In genomic region chr16:95506051-95506450, GRCm38 (mm10) we compare ENCODE assay signal across 28 mouse cellular contexts.
"Had no signal": no experiment of that assay in that cellular context is flagged by ENCODE, and none has a peak within 500 bp of the region (broad histone marks: within the 10 kb centered on the region; RNA-seq: fewer than 3 reads in every experiment).

No protein-coding gene starts in this region.

- H3K9ac ChIP-seq: embryonic facial prominence, embryonic 12.5 days; embryonic facial prominence, embryonic 13.5 days; embryonic facial prominence, embryonic 15.5 days; forebrain, embryonic 12.5 days; forebrain, embryonic 13.5 days; forebrain, embryonic 15.5 days; forebrain, postnatal 0 days had no signal

- H3K27me3 ChIP-seq: embryonic facial prominence, embryonic 12.5 days; embryonic facial prominence, embryonic 15.5 days; forebrain, embryonic 12.5 days; forebrain, embryonic 13.5 days; forebrain, embryonic 15.5 days had no signal

- ATAC-seq: forebrain, embryonic 13.5 days; forebrain, embryonic 14.5 days; forebrain, embryonic 15.5 days; forebrain, embryonic 16.5 days; forebrain, postnatal 0 days had no signal

- H3K27ac ChIP-seq: embryonic facial prominence, embryonic 10.5 days; embryonic facial prominence, embryonic 12.5 days; embryonic facial prominence, embryonic 13.5 days; embryonic facial prominence, embryonic 15.5 days; forebrain, embryonic 10.5 days; forebrain, embryonic 12.5 days; forebrain, embryonic 13.5 days; forebrain, embryonic 15.5 days; gastrocnemius, adult 2 months; heart, adult 2 months had no signal

- H3K36me3 ChIP-seq: embryonic facial prominence, embryonic 10.5 days; embryonic facial prominence, embryonic 12.5 days; embryonic facial prominence, embryonic 13.5 days; embryonic facial prominence, embryonic 15.5 days; forebrain, embryonic 10.5 days; forebrain, embryonic 12.5 days; forebrain, embryonic 15.5 days had no signal

- H3K9me3 ChIP-seq: embryonic facial prominence, embryonic 10.5 days; embryonic facial prominence, embryonic 12.5 days; embryonic facial prominence, embryonic 13.5 days; embryonic facial prominence, embryonic 15.5 days; forebrain, embryonic 10.5 days; forebrain, embryonic 12.5 days; forebrain, embryonic 13.5 days; forebrain, embryonic 15.5 days had no signal

- H3K4me3 ChIP-seq: embryonic facial prominence, embryonic 10.5 days; embryonic facial prominence, embryonic 12.5 days; embryonic facial prominence, embryonic 13.5 days; embryonic facial prominence, embryonic 15.5 days; erythroblast, embryonic 14.5 days; forebrain, embryonic 10.5 days; forebrain, embryonic 12.5 days; forebrain, embryonic 13.5 days; forebrain, embryonic 15.5 days; gastrocnemius, adult 2 months; heart, adult 2 months had no signal

- H3K4me2 ChIP-seq: embryonic facial prominence, embryonic 12.5 days; embryonic facial prominence, embryonic 13.5 days; embryonic facial prominence, embryonic 15.5 days; forebrain, embryonic 12.5 days; forebrain, embryonic 13.5 days; forebrain, embryonic 15.5 days had no signal

- H3K4me1 ChIP-seq: embryonic facial prominence, embryonic 10.5 days; embryonic facial prominence, embryonic 13.5 days; embryonic facial prominence, embryonic 15.5 days; forebrain, embryonic 10.5 days; forebrain, embryonic 12.5 days; forebrain, embryonic 13.5 days; forebrain, embryonic 15.5 days had no signal

- DNase-seq: cerebellum, adult 2 months; cerebellum, adult 8-10 months; cerebellum, adult 9-10 months; cerebellum, adult 9-11 months; cerebellum, postnatal 10 days; cerebellum, postnatal 14 days; cerebellum, postnatal 25 days; cerebellum, postnatal 36 days; embryo, embryonic 11 days; forebrain, postnatal 0 days; gastrocnemius, adult 2 months; gastrocnemius, postnatal 10 days; gastrocnemius, postnatal 14 days; gastrocnemius, postnatal 25 days; gastrocnemius, postnatal 36 days; heart, adult 18-20 months; heart, adult 2 months had no signal
